Mouse (Mus musculus) duodenum, adult 2 months (tissue): ENCODE data around the gene Ap1b1. TPM values are rescaled to one million over a fixed set of nuclear protein-coding genes. Genes with fewer than 3 reads are reported as not detected.

Experiments
- polyA plus RNA-seq: library from polyadenylated mRNA; depleted of rRNA; stranded (reverse); fragments of >200 nt; gene quantifications from 2 replicates; pipeline ENCODE4 v1.2.3, GENCODE M21; 2012; ENCODE audit warnings: low replicate concordance; rRNA removed

Ap1b1 gene
- 68.3 and 90.7 TPM in 2 replicates for polyA plus RNA-seq

DNA sequence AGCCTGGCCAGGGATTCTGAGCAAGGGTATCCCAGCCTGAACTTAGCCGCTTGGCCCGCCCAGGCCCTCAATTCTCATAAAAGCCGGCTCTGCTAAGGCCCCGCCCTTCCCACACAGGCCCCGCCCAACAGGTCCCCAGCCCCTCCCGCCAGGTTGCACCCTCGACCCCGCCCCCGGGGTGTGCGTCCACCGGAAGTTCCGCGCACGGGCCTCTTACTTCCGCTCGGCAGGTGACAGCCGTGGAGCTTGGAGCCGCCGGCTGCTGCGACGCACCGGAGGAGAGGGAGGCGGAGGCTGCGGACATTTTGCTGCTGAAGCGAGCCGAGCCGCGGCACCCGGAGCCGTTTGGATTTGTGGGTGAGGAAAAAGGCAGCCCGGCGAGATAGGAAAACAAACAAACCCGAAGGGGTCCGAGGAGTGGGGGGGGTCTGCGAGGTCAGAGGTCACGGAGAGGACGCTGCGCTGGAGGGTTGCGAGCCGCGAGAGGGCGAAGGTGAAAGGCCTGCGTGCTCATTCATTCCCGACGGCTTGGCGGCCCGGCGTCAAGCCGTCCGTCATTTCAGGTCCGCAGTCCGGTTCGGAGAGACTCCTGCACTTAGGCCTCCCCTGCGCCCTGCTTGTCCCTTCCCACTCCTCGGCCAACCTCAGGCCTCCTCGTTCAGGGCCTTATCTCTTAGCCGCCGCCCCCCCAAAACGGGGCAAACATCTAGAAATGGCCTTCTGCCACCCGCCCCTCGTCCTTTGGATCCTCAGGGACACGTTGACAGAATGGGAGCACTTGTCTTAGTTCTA lies at the start of gene Ap1b1:
Gene Ap1b1 (plus strand): TSS at position 130 of the 792 bp plus-strand sequence.

DNA sequence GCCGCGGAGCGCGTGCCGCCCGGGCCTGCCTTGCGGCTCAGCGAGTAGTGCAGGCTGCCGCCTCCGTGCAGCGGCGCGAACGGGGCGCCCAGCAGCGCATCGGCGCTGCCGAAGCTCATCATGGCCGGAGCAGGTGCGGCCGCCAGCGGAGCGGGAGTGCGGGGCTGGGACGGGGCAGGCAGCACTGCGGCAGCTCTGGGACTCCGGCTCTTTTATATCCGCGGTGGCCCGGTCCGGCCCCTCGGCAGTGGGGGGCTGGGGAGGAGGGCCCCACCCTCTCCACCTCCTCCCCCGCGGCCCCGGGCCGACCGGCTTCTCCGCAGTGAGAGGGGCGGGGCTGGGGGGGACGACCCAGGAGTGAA lies 38.8 kb upstream of the Ap1b1 start, which contains the start of gene Nefh:
Gene Nefh (minus strand): TSS at position 252 of the 362 bp plus-strand sequence.

DNA sequence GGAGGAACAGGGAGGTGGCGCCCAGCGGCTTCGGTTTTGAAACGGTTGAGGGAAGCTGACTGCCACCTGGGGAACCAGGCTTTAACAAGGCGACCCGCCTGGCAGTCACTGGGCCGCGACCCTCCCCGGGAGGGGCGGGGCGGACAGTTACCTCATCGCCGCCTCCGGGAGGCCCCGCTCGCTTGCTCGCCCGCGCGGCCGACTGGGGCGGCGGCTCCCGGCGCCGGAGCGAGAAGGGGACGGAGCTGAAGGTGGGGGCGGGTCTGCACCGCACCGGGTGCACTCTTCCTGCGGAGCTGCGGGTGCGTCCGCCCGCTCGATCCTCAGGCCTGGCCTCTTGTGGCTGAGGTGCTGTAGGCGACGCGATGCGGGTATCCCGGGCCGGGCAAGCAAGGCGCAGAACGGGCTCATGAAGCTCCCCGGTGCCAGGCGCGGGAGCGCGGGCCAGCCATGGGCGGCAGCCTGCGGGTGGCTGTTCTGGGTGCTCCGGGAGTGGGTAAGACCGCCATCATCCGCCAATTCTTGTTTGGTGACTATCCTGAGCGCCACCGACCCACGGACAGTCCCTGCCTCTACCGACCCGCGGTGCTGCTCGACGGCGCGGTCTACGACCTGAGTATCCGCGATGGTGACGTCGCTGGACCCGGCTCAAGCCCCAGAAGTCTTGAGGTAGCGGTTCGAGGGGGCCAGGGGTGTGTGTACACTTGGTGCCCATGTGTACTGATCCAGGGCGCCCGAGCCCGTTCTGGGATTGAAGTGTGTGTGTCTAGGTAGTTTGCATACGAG lies 71.4 kb downstream of the Ap1b1 start, which contains the start of gene Rasl10a:
Gene Rasl10a (plus strand): TSS at position 273 of the 786 bp plus-strand sequence.

DNA sequence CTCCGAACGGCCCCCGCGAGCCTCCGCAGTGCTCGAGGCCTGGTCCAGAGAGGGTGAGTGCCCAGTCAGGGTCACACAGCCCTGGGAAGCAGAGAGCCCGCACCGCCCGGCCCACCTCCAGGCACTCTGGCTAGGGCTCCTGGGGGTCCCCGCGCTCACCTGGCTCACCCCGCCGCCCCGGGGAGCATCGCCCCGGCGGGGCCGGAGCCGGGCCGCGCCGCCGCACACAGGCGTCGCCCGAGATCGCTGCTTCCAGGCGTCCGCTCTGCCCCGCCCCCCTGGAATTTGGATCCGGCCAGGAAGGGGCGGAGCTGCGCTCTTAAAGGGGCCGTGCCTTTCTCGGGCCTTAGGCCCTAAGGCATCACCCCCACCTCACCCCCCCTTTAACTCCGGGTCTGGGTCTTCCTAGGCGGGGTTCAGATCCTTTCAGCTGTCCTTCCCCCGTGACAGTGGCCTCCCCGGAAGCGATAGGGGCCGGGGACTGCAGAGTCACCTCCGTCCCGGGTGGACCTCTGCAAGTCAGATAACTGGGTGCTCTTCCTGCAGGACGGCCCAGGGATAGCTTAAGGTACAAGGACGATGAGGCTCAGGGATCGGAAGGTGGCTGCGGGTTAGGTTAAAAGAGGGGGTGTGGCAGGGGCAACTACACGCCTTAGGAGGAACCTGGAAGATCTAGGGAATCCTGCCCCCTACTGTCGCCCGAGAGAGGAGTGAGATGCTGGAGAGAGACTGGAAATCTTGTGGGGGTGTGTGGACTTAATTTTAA lies 78.6 kb downstream of the Ap1b1 start, which contains the start of gene Gas2l1:
Gene Gas2l1 (minus strand): TSS at position 272 of the 766 bp plus-strand sequence.

Other genes starting within 250 kb of the Ap1b1 start
- 0.05 TPM in 1 of 2 replicates, not detected in the other for gene Cabp7, start 240.0 kb upstream of the Ap1b1 start, polyA plus RNA-seq
- gene Nf2, start 137.3 kb upstream of the Ap1b1 start, polyA plus RNA-seq, result 31.9 and 48.6 TPM in 2 replicates
- 27.8 and 38.4 TPM in 2 replicates for gene Nipsnap1, start 112.9 kb upstream of the Ap1b1 start, polyA plus RNA-seq
- gene Thoc5, start 91.5 kb upstream of the Ap1b1 start, polyA plus RNA-seq, result 6.8 and 7.5 TPM in 2 replicates
- 0.12 and 0.39 TPM in 2 replicates for gene Nefh, start 38.8 kb upstream of the Ap1b1 start, polyA plus RNA-seq
- 0.49 and 1.2 TPM in 2 replicates for gene Rasl10a, start 71.3 kb downstream of the Ap1b1 start, polyA plus RNA-seq
- 68.8 and 126 TPM in 2 replicates for gene Gas2l1, start 78.5 kb downstream of the Ap1b1 start, polyA plus RNA-seq
- 24.6 and 25.3 TPM in 2 replicates for gene Rhbdd3, start 112.1 kb downstream of the Ap1b1 start, polyA plus RNA-seq
- gene Ewsr1, start 112.4 kb downstream of the Ap1b1 start, polyA plus RNA-seq, result 141 and 292 TPM in 2 replicates
- gene Emid1, start 165.4 kb downstream of the Ap1b1 start, polyA plus RNA-seq, result 20.0 and 37.4 TPM in 2 replicates